Mouse (Mus musculus): ENCODE results near the gene Epb41l2.
A peak's percentile ranks its signal among the peaks of the same experiment; 100 is the strongest.

The Epb41l2 gene

GRCm38 (mm10) chr10:25434358-25435044 is 74.9 kb downstream of the Epb41l2 start:
- DNase-seq (ENCODE audit: low spot score in 2 of 2), result no peak

GRCm38 (mm10) chr10:25436703-25437401 is 77.3 kb downstream of the Epb41l2 start:
- no peak for DNase-seq (ENCODE audit: low spot score in 2 of 2)

GRCm38 (mm10) chr10:25437586-25438298 is 78.1 kb downstream of the Epb41l2 start:
- DNase-seq (ENCODE audit: low spot score in 2 of 2), result peak; percentile 40 to 63

- DNase-seq (ENCODE audit: low spot score in 2 of 2), result peak in 1 of 2 experiments; percentile 48
Observed at GRCm38 (mm10) chr10:25438299-25438680, 78.7 kb downstream of the Epb41l2 start.

- DNase-seq (ENCODE audit: low spot score in 2 of 2), result peak in 1 of 2 experiments; percentile 25
Observed at GRCm38 (mm10) chr10:25439163-25439562, 79.6 kb downstream of the Epb41l2 start.

GRCm38 (mm10) chr10:25439856-25440255 is 80.3 kb downstream of the Epb41l2 start:
- peak in 1 of 2 experiments; percentile 57 for DNase-seq (ENCODE audit: low spot score in 2 of 2)

GRCm38 (mm10) chr10:25441405-25441804 is 81.8 kb downstream of the Epb41l2 start:
- DNase-seq (ENCODE audit: low spot score in 2 of 2), result peak in 1 of 2 experiments; percentile 41

- peak in 1 of 2 experiments; percentile 52 for DNase-seq (ENCODE audit: low spot score in 2 of 2)
Observed at GRCm38 (mm10) chr10:25443626-25444025, 84.0 kb downstream of the Epb41l2 start.

GRCm38 (mm10) chr10:25444198-25444783 is 84.7 kb downstream of the Epb41l2 start:
- DNase-seq (ENCODE audit: low spot score in 2 of 2), result peak in 1 of 2 experiments; percentile 47

- DNase-seq (ENCODE audit: low spot score in 2 of 2), result peak in 1 of 2 experiments; percentile 60
Observed at GRCm38 (mm10) chr10:25446953-25447525, 87.4 kb downstream of the Epb41l2 start.

GRCm38 (mm10) chr10:25448676-25449075 is 89.1 kb downstream of the Epb41l2 start:
- no peak for DNase-seq (ENCODE audit: low spot score in 2 of 2)

GRCm38 (mm10) chr10:25449312-25450020 is 89.9 kb downstream of the Epb41l2 start:
- DNase-seq (ENCODE audit: low spot score in 2 of 2), result peak in 1 of 2 experiments; percentile 35

GRCm38 (mm10) chr10:25453150-25453549 is 93.6 kb downstream of the Epb41l2 start:
- peak in 1 of 2 experiments; percentile 52 for DNase-seq (ENCODE audit: low spot score in 2 of 2)

- no peak for DNase-seq (ENCODE audit: low spot score in 2 of 2)
Observed at GRCm38 (mm10) chr10:25453772-25454171, 94.2 kb downstream of the Epb41l2 start.

- DNase-seq (ENCODE audit: low spot score in 2 of 2), result no peak
Observed at GRCm38 (mm10) chr10:25457118-25457517, 97.5 kb downstream of the Epb41l2 start.

GRCm38 (mm10) chr10:25457996-25458395 is 98.4 kb downstream of the Epb41l2 start:
- DNase-seq (ENCODE audit: low spot score in 2 of 2), result no peak

- no peak for DNase-seq (ENCODE audit: low spot score in 2 of 2)
Observed at GRCm38 (mm10) chr10:25461832-25462231, 102.2 kb downstream of the Epb41l2 start.

GRCm38 (mm10) chr10:25462669-25463068 is 103.1 kb downstream of the Epb41l2 start:
- no peak for DNase-seq (ENCODE audit: low spot score in 2 of 2)

- no peak for DNase-seq (ENCODE audit: low spot score in 2 of 2)
Observed at GRCm38 (mm10) chr10:25466493-25466892, 106.9 kb downstream of the Epb41l2 start.

- DNase-seq (ENCODE audit: low spot score in 2 of 2), result no peak
Observed at GRCm38 (mm10) chr10:25471944-25472343, 112.3 kb downstream of the Epb41l2 start.

- no peak for DNase-seq (ENCODE audit: low spot score in 2 of 2)
Observed at GRCm38 (mm10) chr10:25479716-25480115, 120.1 kb downstream of the Epb41l2 start.

All from spleen, postnatal 4 days (tissue).